Mouse (Mus musculus) midbrain, embryonic 12.5 days (tissue): ENCODE measurements around the gene Hexdc. TPM values are rescaled to one million over a fixed set of nuclear protein-coding genes. Genes with fewer than 3 reads are reported as not detected.

Experiments used
- ATAC-seq: fragments of 200-750 bp; cut with Nextera tagmentation; 2 replicates; pipeline ENCODE4 v1.8.0; 2017; ENCODE audit warnings: low read depth, moderate TSS enrichment, moderate library complexity; ENCODE audit not compliant: low FRiP score
- H3K27ac ChIP-seq: fragments of 300-500 bp; sonication (generic); replicated peaks from 2 replicates; pipeline ENCODE4 v1.5.1; 2016; ENCODE audit warnings: mild to moderate bottlenecking
- H3K27me3 ChIP-seq: fragments of 300-500 bp; sonication (generic); 2 replicates; pipeline ENCODE4 v1.6.1; 2016; ENCODE audit warnings: mild to moderate bottlenecking
- H3K36me3 ChIP-seq: fragments of 300-500 bp; sonication (generic); 2 replicates; pipeline ENCODE4 v1.6.1; 2016
- H3K4me1 ChIP-seq: fragments of 300-500 bp; sonication (generic); 2 replicates; pipeline ENCODE4 v1.6.1; 2016
- H3K4me2 ChIP-seq: fragments of 300-500 bp; sonication (generic); replicated peaks from 2 replicates; pipeline ENCODE4 v1.6.1; 2016; ENCODE audit warnings: mild to moderate bottlenecking, moderate library complexity
- H3K4me3 ChIP-seq: fragments of 300-500 bp; sonication (generic); 2 replicates; pipeline ENCODE4 v1.5.1; 2016; ENCODE audit warnings: mild to moderate bottlenecking
- H3K9ac ChIP-seq: fragments of 300-500 bp; sonication (generic); replicated peaks from 2 replicates; pipeline ENCODE4 v1.6.1; 2016; ENCODE audit warnings: mild to moderate bottlenecking, moderate library complexity
- H3K9me3 ChIP-seq: fragments of 300-500 bp; sonication (generic); 2 replicates; pipeline ENCODE4 v1.6.1; 2016; ENCODE audit warnings: mild to moderate bottlenecking
- WGBS: fragments of 180-500 bp; shearing (Covaris S2); methylation state at CpG from one replicate; pipeline ENCODE4 v1.1.7; 2016; 5-methylcytosine and 5-hydroxymethylcytosine counted together
- polyA plus RNA-seq: library from polyadenylated mRNA; unstranded; fragments of >200 nt; fragmentation: Nextera tagmentation; extraction: Ambion mirVana; gene quantifications from 2 replicates; pipeline ENCODE4 v1.2.1, GENCODE M21; 2016

Hexdc gene
- polyA plus RNA-seq = 11.6 and 11.9 TPM in 2 replicates

DNA sequence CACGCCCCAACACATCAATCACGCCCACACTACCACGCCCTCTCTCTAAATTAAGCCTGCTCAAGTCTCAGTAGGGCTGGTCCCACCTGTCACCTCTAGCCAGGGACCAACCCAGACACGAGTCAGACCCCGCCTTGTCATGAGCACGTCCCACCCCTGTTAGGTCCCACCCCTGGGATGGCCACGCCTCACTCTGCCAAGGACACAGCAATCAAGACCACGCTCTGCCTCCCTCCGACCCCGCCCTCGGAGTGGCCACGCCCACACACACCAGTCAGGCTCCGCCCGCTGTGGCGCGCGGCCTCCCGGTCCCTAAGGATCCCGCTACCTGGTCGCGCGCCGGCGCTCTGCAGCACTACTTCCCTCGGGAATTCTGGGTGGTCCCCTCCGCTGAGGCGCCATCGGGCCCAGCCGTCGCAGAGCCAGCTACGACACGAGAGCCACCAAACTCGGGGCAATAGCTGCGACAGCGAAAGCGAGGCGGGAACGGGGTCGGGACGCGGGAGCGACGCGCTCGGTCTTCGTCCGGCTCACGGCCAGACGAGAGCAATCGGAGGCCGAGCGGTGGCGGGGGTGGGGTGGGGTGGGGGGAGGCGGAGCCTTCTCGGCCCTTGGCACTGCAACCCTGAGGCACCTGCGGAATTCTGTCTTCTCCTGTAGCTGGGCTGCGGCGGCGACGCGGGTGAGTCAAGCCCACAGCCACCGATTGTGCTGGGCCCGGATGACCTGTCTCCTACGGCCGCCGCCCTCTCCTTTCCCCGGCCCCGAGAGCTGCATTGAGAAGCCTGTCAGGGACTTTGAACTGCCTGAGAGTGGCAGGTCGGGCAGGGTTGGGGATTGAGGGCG lies at the start of gene Hexdc, which contains the start of gene Ogfod3:
TSS of gene Hexdc (plus strand) at position 273 of the 846 bp plus-strand sequence.
TSS of gene Ogfod3 (minus strand) at position 551 of the 846 bp plus-strand sequence.
- ATAC-seq = peak; percentile 97
- no peaks in the 10 kb centered on the region for H3K36me3 ChIP-seq
- H3K9ac ChIP-seq = peak within 1 kb of the TSS; percentile 83
- no peaks in the 10 kb centered on the region for H3K9me3 ChIP-seq
- peaks cover 4% of the 10 kb centered on the region for H3K4me1 ChIP-seq
- H3K4me3 ChIP-seq = peak within 1 kb of the TSS; percentile 68
- H3K27ac ChIP-seq = peak within 1 kb of the TSS; percentile 85
- under 1% methylated on average over 69 of the region's 70 CpGs for WGBS
- H3K27me3 ChIP-seq = no peaks in the 10 kb centered on the region
- H3K4me2 ChIP-seq = peak within 1 kb of the TSS; percentile 71

DNA sequence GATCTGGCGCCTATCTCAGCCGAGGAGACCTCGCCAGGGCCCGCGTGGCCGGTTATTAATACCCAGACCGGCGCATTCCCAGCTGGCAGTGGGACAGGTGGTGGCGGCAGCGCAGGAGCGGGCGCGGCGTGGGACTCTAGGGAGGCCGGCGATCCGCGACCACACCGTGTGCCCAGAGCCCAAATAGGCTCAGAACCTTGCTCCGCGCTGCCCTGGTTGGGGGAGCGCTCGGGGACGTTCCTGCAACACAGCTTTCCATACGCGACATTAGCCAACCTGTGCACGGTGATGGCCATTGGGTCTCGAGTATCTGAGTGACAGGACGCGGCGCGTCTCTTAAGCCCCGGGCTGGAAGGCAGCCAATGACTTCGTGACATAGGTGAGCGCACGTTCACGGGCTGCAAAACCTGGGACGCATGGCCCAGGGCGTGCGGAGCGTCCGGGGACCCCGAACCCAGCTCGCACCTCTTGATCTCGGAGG lies 47.8 kb upstream of the Hexdc start:
- WGBS = 2% methylated on average over 45 of the region's 45 CpGs
- no peaks in the 10 kb centered on the region for H3K36me3 ChIP-seq
- ATAC-seq = no peak
- peaks cover 20% of the 10 kb centered on the region for H3K4me1 ChIP-seq
- no peaks in the 10 kb centered on the region for H3K9me3 ChIP-seq
- no peak overlapping the region for H3K27ac ChIP-seq
- H3K27me3 ChIP-seq = peaks cover 39% of the 10 kb centered on the region
- peak overlapping the region; percentile 40 for H3K4me3 ChIP-seq
- H3K9ac ChIP-seq = peak overlapping the region; percentile 34; the same call in 1 of the 2 replicates
- peak overlapping the region; percentile 60 for H3K4me2 ChIP-seq

DNA sequence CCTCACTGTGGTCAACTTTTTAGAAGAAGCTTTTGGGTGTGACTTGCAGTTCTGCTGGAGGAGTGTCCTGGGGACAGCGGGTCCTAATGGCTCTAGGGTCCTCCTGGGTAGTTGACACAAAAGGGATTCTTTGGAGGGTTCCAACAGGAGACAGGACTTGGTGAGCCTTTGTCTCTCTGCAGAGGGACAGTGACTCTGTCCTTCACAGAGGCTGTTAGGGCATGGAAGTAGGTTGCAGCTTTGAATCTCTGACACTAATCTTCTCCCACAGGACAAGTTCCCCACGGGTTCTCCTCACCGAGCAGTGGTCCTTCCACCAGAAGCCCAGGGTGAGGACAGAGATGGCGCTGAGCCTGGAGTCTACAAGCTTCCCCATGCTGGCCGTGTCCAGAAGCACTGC lies 44.3 kb upstream of the Hexdc start, which contains the start of gene Uts2r:
TSS of gene Uts2r (plus strand) at position 301 of the 400 bp plus-strand sequence.
- 83% methylated on average over 5 of the region's 5 CpGs for WGBS
- no peaks in the 10 kb centered on the region for H3K9me3 ChIP-seq

DNA sequence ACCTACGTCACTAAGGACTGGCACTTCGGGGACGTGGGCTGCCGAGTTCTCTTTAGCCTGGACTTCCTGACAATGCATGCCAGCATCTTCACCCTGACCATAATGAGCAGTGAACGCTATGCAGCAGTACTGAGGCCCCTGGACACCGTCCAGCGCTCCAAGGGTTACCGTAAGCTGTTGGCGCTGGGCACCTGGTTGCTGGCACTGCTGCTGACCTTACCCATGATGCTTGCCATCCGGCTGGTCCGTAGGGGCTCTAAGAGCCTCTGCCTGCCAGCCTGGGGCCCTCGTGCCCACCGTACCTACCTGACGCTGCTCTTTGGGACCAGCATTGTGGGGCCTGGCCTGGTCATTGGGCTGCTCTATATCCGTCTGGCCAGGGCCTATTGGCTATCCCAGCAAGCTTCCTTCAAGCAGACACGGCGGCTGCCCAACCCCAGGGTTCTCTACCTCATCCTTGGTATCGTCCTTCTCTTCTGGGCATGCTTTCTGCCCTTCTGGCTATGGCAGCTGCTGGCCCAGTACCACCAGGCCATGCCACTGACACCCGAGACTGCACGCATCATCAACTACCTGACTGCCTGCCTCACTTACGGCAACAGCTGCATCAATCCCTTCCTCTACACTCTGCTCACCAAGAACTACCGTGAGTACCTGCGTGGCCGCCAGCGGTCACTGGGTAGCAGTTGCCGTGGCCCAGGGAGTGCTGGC lies 43.4 kb upstream of the Hexdc start:
- Histone ChIP-seq H3K4me3 (no peak overlapping the region), H3K4me2 (no peak overlapping the region), H3K4me1 (peaks cover 10% of the 10 kb centered on the region), H3K9me3 (no peaks in the 10 kb centered on the region), H3K27me3 (peaks cover 27% of the 10 kb centered on the region), H3K9ac (no peak overlapping the region), H3K36me3 (no peaks in the 10 kb centered on the region), H3K27ac (no peak overlapping the region)
- no peak for ATAC-seq
- 92% methylated on average over 26 of the region's 26 CpGs for WGBS

More for the DNA sequence above, 44.3 kb upstream of the Hexdc start, which contains the start of gene Uts2r:
- ATAC-seq = no peak
- no peak within 1 kb of the TSS for H3K4me3 ChIP-seq
- H3K4me2 ChIP-seq = no peak within 1 kb of the TSS
- H3K4me1 ChIP-seq = peaks cover 12% of the 10 kb centered on the region
- no peaks in the 10 kb centered on the region for H3K36me3 ChIP-seq
- H3K9ac ChIP-seq = no peak within 1 kb of the TSS
- no peak within 1 kb of the TSS for H3K27ac ChIP-seq
- peaks cover 36% of the 10 kb centered on the region for H3K27me3 ChIP-seq

DNA sequence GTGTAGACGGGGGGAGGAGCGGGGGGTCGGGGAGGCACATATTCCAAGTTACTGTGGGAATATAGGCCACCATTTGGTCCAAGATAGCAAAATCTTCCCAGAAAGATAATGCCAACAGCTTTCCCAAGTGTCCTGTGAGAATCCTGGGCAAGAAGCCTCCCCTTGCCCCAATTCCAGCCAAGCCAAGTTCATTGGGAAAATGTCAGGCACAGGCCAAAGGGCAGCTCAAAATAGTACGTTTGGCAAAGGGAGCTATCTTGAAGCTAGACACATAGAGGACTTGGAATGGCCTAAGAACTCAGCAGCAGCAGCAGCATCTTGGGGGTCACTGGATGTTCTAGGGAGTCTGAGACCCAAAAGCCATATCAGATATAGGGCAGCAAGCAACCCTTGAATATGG lies 40.5 kb upstream of the Hexdc start:
- H3K36me3 ChIP-seq = no peaks in the 10 kb centered on the region
- 0 out of 2 replicates have a peak, but pooled peaks cover 3% of the 10 kb centered on the region for H3K27me3 ChIP-seq
- H3K9me3 ChIP-seq = no peaks in the 10 kb centered on the region
- ATAC-seq = no peak
- H3K27ac ChIP-seq = no peak overlapping the region
- H3K4me1 ChIP-seq = no peaks in the 10 kb centered on the region
- WGBS = 89% methylated on average over 4 of the region's 4 CpGs
- no peak overlapping the region for H3K4me3 ChIP-seq
- no peak overlapping the region for H3K4me2 ChIP-seq
- H3K9ac ChIP-seq = no peak overlapping the region

DNA sequence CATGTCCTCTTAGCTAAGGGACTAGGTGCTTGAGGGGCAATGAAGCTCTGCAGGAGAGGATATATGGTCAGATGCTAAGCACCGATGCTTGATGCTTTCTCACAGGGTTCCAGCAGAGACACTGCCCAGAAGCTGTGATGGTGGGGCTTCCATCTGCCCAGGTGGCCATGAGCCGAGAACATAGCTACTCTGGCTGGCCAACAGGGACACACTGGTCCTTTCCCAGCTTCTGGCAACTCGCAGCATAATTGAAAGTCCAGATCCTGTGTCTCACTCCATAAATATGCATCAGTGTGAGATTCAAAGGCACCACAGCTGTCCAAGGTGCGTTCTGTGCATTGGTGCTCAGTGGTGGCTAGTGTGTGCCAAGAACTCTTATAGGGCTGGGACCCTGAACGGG lies 31.0 kb upstream of the Hexdc start:
- no peak overlapping the region for H3K9ac ChIP-seq
- H3K27ac ChIP-seq = no peak overlapping the region
- H3K4me2 ChIP-seq = no peak overlapping the region
- no peaks in the 10 kb centered on the region for H3K27me3 ChIP-seq
- H3K4me1 ChIP-seq = peaks cover 26% of the 10 kb centered on the region
- whole genome bisulfite sequencing = 76% methylated on average over 5 of the region's 5 CpGs
- H3K36me3 ChIP-seq = no peaks in the 10 kb centered on the region
- no peaks in the 10 kb centered on the region for H3K9me3 ChIP-seq
- no peak for ATAC-seq
- no peak overlapping the region for H3K4me3 ChIP-seq

DNA sequence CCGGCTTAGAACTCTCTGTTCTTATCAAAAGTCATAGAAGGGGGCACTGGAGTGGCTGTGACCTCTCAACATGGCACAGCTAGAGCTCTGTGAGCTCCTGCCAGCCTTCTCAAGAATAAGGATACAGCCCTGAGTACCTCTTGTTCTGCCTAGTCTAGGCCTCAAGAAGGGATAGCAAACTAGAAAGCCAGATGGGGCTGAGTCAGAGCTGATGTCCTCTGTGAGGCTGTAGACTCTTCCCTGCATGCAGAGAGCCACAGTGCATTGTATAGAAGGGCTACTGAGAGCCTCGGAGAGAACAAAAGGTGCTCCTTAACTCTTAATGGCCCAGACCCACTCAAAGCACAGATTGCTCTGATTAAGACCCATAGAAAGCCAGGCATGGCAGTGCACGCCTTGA lies 30.0 kb upstream of the Hexdc start:
- Histone ChIP-seq H3K9me3 (no peaks in the 10 kb centered on the region), H3K27ac (0 out of 2 replicates have a peak overlapping the region, but pooled peaks have one; percentile 4)
- ATAC-seq = no peak

DNA sequence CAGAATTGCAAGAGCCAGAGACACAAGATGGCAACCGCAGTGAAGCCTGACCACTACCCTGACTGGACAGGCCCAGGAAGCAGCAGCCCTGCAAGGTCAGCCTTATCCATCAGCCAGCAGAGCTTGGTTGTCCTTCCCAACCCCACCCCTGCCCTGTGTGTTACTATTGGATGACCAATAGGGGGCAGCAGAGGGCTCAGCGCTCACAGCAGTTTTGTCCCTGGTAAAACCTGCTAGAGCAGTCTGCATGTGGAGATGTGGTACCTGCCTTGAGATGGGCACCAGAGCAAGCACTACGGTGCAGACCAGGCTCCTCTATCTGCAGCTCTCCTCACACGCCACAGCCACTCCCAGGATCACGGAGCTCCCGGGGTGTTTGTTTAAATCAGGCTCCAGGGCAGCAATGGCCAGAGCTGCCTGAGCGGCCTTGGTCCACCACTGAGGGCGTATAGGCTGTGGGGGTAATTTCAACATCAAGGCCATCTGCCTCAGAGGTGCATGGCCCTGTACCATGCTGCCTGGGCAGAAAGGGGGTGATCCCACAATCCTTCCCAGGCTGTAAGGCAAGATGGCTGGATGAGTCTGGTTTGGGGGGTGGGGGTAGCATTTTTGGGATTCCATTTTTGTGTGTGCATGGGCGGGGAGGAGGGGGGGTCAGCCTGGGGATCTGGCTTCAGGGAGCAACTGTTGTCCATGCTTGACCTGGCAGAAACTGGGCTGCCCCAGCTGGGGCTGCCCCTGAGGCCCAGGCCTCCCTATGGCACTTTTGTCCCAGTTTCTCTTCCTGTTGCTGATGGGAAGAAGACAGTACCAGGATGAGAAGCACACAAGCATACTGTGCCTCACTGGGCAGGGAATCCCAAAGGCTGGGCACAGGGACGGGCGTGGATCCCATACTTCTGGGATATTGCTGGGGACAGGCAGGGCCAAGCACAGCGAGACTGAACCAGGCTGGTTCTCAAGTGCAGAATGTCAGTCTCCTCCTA lies 27.7 kb upstream of the Hexdc start:
- Histone ChIP-seq H3K9me3 (no peaks in the 10 kb centered on the region), H3K27ac (no peak overlapping the region), H3K4me3 (no peak overlapping the region), H3K36me3 (peaks cover 4% of the 10 kb centered on the region; the same call in 1 of the 2 replicates), H3K27me3 (no peaks in the 10 kb centered on the region), H3K9ac (no peak overlapping the region), H3K4me1 (peaks cover 26% of the 10 kb centered on the region), H3K4me2 (no peak overlapping the region)
- WGBS = 59% methylated on average over 12 of the region's 12 CpGs
- no peak for ATAC-seq

More for the DNA sequence above, 30.0 kb upstream of the Hexdc start:
- Histone ChIP-seq H3K9ac (no peak overlapping the region), H3K36me3 (no peaks in the 10 kb centered on the region), H3K27me3 (no peaks in the 10 kb centered on the region), H3K4me2 (no peak overlapping the region), H3K4me1 (peaks cover 26% of the 10 kb centered on the region), H3K4me3 (no peak overlapping the region)
- 43% methylated on average over 3 of the region's 3 CpGs for WGBS

DNA sequence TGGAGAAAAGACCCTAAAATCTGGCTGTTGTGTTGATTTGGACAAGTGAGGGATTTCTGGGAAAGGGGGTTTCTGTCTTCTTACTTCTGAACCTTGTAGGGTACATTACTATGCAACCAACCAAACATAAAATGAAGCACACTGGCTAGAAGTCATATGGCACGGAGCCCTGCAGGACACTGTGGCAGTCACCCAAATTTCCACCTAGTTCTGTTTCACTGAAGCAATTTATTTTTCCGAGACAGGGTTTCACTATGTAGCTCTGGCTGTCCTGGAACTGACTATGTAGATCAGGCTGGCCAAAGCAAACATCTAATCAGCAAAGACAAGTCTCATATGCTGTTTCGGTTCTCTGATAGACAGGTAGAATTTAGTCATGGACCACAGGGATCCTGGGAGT lies 14.6 kb upstream of the Hexdc start:
- no peak overlapping the region for H3K9ac ChIP-seq
- H3K4me1 ChIP-seq = no peaks in the 10 kb centered on the region
- no peak overlapping the region for H3K4me2 ChIP-seq
- ATAC-seq = no peak
- 90% methylated on average over 3 of the region's 3 CpGs for WGBS
- peaks cover 4% of the 10 kb centered on the region; the same call in 1 of the 2 replicates for H3K36me3 ChIP-seq
- H3K27ac ChIP-seq = no peak overlapping the region
- no peak overlapping the region for H3K4me3 ChIP-seq
- no peaks in the 10 kb centered on the region for H3K9me3 ChIP-seq
- H3K27me3 ChIP-seq = no peaks in the 10 kb centered on the region

DNA sequence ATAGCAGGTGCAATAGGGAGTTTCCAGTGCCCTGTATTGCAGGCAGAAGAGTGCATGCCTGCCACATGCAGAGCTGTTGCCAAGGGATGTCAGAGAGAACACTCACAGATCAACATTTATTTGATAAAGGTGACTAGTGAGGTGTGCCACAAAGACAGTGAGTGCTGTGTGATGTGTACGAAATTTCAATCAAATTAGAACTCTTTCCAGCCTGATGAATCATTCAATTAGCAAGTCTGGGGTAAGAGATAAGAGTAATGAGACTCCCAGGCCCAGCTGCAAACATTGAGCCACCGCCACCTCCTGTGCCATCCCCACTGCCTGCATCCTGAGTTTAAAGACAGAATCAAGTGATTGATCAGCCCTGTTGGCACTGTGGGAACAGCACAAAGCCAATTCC lies 11.5 kb upstream of the Hexdc start:
- H3K36me3 ChIP-seq = peaks cover 10% of the 10 kb centered on the region; the same call in 1 of the 2 replicates
- H3K27me3 ChIP-seq = no peaks in the 10 kb centered on the region
- 83% methylated on average over 2 of the region's 2 CpGs for WGBS
- no peaks in the 10 kb centered on the region for H3K9me3 ChIP-seq
- H3K27ac ChIP-seq = no peak overlapping the region
- ATAC-seq = no peak
- no peak overlapping the region for H3K4me3 ChIP-seq
- no peak overlapping the region for H3K4me2 ChIP-seq
- no peak overlapping the region for H3K9ac ChIP-seq
- H3K4me1 ChIP-seq = no peaks in the 10 kb centered on the region

DNA sequence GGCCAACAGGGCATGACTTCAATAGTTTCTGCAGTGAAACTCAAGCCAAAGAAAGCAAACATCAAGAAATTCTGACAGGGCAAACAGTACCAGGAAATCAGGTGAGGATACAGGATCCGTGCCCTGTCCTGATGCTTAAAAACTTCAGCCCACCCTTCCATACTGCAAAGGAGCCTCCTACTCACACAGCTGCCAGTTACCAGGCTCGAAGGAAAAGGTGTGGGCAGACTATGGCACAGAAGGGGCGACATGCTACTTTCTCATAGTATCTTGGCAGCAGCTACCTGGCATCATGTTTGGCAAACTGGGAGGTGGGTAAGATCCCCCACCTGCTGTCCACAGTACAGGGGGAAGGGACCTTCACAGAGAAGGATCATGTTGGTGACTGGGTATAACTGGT lies 10.8 kb upstream of the Hexdc start:
- Histone ChIP-seq H3K4me3 (no peak overlapping the region), H3K36me3 (peaks cover 10% of the 10 kb centered on the region; the same call in 1 of the 2 replicates), H3K9me3 (no peaks in the 10 kb centered on the region), H3K4me2 (no peak overlapping the region), H3K27me3 (no peaks in the 10 kb centered on the region), H3K9ac (no peak overlapping the region), H3K27ac (no peak overlapping the region), H3K4me1 (no peaks in the 10 kb centered on the region)
- no peak for ATAC-seq
- WGBS = 86% methylated on average over 3 of the region's 3 CpGs
